Mouse (Mus musculus) telencephalon, adult 2 months (tissue): ENCODE measurements around the gene Khdc1b.
"Not testable (repeated sequence)": the region's sequence is repeated elsewhere in the genome, so short reads cannot be mapped to it uniquely, and the experiment has no call there.

Experiments
- DNase-seq: peaks from one replicate; pipeline ENCODE4 v3.0.0-alpha.2; 2011; ENCODE audit warnings: low read depth, low spot score

The Khdc1b gene

DNA sequence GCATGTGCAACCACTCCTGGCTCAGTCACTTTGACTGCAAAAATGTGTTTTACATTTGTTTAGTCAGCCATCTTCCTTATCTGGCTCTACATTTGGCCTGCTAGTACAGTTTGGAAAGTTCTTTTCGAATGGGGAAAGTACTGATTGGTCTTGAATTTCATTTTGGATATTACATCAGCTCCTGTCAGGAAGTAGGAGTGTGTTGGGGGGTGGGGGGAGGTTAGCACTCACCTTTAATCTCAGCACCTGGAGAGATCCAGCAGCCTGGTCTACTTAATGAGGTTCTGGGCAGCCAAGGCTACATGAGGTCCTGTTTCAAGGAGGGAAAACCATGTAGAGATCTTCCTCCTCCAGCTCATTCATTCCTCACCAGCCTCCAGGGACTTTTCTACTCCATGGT, at the start of gene Khdc1b:
Gene Khdc1b, plus strand, starts transcription at position 301 of the 400 bp plus-strand sequence.
- DNase-seq, result no peak

DNA sequence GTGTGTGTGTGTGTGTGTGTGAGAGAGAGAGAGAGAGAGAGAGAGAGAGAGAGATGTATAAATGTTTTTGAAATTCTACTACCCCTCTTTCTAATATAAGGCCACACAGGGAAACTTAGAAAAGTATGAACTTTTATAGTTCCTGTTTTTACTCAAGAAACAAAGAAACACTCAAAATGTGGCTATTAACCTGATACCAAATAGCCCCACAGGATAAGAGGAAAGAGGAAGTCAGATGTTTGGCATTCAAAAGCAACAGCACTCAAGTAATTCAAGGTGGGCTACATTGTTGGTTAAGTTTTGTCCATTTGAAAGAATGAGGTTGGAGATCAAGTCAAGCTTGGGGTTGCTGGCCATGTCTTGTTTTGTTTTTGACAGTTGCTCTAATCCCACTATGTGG, 47.5 kb upstream of the Khdc1b start:
- DNase-seq, result no peak

GRCm38 (mm10) chr1:21340745-21341144, 42.6 kb upstream of the Khdc1b start:
- no peak for DNase-seq

GRCm38 (mm10) chr1:21344253-21344652, 39.1 kb upstream of the Khdc1b start:
- DNase-seq, result peak; percentile 35

DNA sequence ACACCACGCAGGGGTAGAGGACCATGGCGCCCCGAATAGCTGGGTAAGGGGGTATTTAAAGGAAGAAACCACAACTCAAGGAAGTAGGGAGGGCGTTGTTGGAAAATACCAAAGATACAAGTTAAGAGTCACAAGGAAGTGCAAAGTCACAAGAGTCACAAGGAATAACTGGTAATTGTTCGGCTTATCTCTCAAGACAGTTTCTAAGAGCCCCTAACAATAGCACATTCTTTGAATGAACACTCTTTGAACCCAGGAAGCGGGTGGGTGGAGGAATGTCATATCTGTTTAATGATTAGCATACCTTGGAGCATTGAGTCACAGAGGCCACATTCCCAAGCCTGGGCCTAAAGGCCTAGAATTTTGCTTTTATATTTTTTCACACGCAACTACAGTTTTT, 38.6 kb upstream of the Khdc1b start:
- not testable (repeated sequence) for DNase-seq

GRCm38 (mm10) chr1:21349341-21349740, 34.0 kb upstream of the Khdc1b start, which contains the start of gene Khdc1a:
Gene Khdc1a, plus strand, starts transcription at chr1:21349641.
- no peak for DNase-seq

GRCm38 (mm10) chr1:21368031-21368430, 15.3 kb upstream of the Khdc1b start, which contains the start of gene Khdc1c:
Gene Khdc1c, plus strand, starts transcription at chr1:21368331.
- DNase-seq, result not testable (repeated sequence)

DNA sequence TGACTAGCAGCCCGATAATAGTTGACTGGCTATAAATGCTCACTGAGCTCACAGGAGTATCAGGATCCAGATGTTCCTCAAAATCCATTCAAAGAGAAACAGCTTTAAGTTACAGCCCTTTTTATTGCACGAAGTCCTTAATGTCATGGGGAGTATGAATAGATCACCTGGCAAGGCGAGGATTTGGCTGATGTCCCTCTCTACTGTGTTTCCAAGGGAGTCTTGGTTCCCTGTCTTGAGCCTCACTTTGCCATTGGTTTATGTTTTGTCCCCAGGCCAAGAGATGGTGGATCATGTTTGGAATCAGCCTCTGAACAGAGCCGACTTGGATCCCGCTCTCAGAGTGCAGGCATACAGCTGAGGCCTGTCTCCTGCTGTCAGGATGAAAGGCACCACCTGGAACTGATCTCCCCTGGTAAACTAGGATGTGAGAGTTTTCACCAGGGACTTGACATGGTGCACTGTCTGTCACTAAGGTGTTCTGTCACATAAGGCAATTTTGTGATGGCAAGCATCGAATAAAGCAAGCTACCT, 7.8 kb downstream of the Khdc1b start:
- DNase-seq, result no peak

- DNase-seq, result no peak
Observed at GRCm38 (mm10) chr1:21402804-21403203, 19.4 kb downstream of the Khdc1b start.

DNA sequence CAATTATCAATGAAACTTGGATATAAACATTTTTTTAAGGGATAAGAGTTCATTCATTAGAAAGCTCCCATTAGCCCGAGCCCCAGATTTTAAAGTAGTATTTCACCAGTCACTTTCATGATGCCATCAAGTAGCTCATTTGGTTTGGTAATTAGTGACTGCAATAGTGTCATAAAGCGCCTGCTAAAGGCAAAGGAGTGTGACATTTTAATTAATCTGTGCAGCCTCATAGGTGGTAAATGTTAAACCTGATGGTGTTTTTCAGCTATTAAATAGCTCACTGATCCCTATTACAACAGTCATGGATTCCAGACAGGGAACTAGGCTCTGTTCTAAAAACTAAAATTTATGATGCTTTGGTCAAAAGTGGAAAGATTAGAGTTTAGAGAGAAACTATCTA, 23.9 kb downstream of the Khdc1b start:
- no peak for DNase-seq

GRCm38 (mm10) chr1:21411331-21412196, 28.2 kb downstream of the Khdc1b start:
- DNase-seq, result peak; percentile 89

GRCm38 (mm10) chr1:21412197-21412555, 28.8 kb downstream of the Khdc1b start:
- no peak for DNase-seq

- DNase-seq, result peak; percentile 19
Observed at GRCm38 (mm10) chr1:21419370-21419769, 36.0 kb downstream of the Khdc1b start.

DNA sequence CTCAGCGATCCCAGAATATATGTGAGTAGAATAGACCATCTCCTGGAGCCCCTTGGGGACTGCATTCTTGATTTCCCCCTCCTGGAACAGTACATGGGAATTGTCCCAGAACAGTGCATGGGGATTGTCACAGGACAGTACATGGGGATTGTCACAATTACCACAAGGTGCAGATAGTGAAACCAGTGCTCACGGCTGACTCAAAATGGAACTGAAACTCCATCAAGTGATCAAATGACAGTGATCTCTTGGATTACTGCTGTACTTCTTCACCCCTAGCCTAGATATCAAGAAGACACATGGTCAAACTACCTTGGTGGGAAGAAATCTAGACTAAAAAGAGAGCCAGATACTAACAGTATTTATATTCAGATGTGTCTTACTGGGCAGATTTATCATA, 42.3 kb downstream of the Khdc1b start:
- no peak for DNase-seq

DNA sequence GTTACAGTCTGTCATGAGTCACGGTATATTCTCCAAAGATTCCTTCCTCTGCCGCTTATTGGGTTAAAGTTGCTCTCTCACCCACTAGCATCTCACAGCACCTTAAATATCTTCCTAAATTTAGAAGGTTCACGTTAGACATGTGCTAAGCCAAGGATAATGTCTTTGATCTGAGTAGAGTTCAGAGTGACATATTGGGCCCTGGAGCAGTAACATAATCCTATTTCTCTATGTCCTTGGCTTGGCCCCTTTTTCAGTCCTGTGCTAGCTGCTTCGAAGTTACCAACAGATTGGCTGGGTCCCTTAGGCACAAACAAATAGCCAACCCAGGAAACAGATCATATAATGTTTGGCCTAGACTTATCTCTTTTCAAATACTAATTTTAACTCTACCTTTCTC, 44.7 kb downstream of the Khdc1b start:
- no peak for DNase-seq

- no peak for DNase-seq
Observed at GRCm38 (mm10) chr1:21431666-21432065, 48.3 kb downstream of the Khdc1b start.

- no peak for DNase-seq
Observed at GRCm38 (mm10) chr1:21434853-21435252, 51.5 kb downstream of the Khdc1b start.
